In genomic region chr1:72720115-72720725, GRCm38 (mm10) we compare ENCODE assay signal across 17 mouse cellular contexts. TPM values are rescaled to one million over a fixed set of nuclear protein-coding genes. Genes with fewer than 3 reads are reported as not detected.
A peak's percentile ranks its signal among the peaks of the same experiment; 100 is the strongest.
DNase-seq lines count a peak whose midpoint lies in the region; ATAC-seq lines count a peak whose summit lies in the region.
"Had no signal": no experiment of that assay in that cellular context is flagged by ENCODE, and none has a peak within 500 bp of the region (broad histone marks: within the 10 kb centered on the region; RNA-seq: fewer than 3 reads in every experiment).

No protein-coding gene starts in this region.

- ATAC-seq in hindbrain, embryonic 15.5 days (ENCODE audit: low FRiP score, low read depth) = peak; percentile 77
- ATAC-seq in neural tube, embryonic 14.5 days (ENCODE audit: low read depth) = peak; percentile 81; the same call in 1 of the 2 replicates

- WGBS in embryonic facial prominence, embryonic 10.5 days = 69% methylated on average over 6 of the region's 6 CpGs
- 20% methylated on average over 6 of the region's 6 CpGs for whole genome bisulfite sequencing in hindbrain, embryonic 15.5 days
- WGBS in neural tube, embryonic 14.5 days = 18% methylated on average over 6 of the region's 6 CpGs

- intact Hi-C loops in left cerebral cortex, postnatal 4 days (cut with DNase I) = no loop called here

- H3K4me2 ChIP-seq in hindbrain, embryonic 15.5 days = no peak overlapping the region
- no peak overlapping the region for H3K4me2 ChIP-seq in neural tube, embryonic 14.5 days (ENCODE audit: low read depth, low read length)
- H3K4me2 ChIP-seq: limb, embryonic 13.5 days had no signal

- peaks cover 35% of the 10 kb centered on the region for H3K36me3 ChIP-seq in embryonic facial prominence, embryonic 10.5 days (replicated peaks)
- peaks cover 8% of the 10 kb centered on the region for H3K36me3 ChIP-seq in hindbrain, embryonic 15.5 days
- 0 out of 2 replicates have a peak, but pooled peaks cover 6% of the 10 kb centered on the region for H3K36me3 ChIP-seq in neural tube, embryonic 14.5 days (ENCODE audit: control insufficient read depth, insufficient read depth, low read length)

- DNase-seq in left cerebral cortex, postnatal 4 days = peak; percentile 78
- DNase-seq in left cerebral cortex, adult 18-20 months (ENCODE audit: low spot score in 2 of 2) = no peak
- DNase-seq in embryonic facial prominence, embryonic 10.5 days (ENCODE audit: low spot score) = no peak
- no peak for DNase-seq in spleen, postnatal 36 days (ENCODE audit: low spot score in 2 of 2)
- no peak for DNase-seq in adipocyte (ENCODE audit: low spot score)
- DNase-seq: cerebellum, adult 2 months had no signal

- H3K4me1 ChIP-seq in embryonic facial prominence, embryonic 10.5 days = peaks cover 11% of the 10 kb centered on the region
- H3K4me1 ChIP-seq in hindbrain, embryonic 15.5 days (replicated peaks) = no peaks in the 10 kb centered on the region
- H3K4me1 ChIP-seq in neural tube, embryonic 14.5 days (ENCODE audit: control insufficient read depth, insufficient read depth, low read length) = no peaks in the 10 kb centered on the region
- H3K4me1 ChIP-seq: limb, embryonic 13.5 days had no signal

- H3K27me3 ChIP-seq in embryonic facial prominence, embryonic 10.5 days (replicated peaks; ENCODE audit: low read depth, poor library complexity, severe bottlenecking) = no peaks in the 10 kb centered on the region
- H3K27me3 ChIP-seq in hindbrain, embryonic 15.5 days = no peaks in the 10 kb centered on the region
- H3K27me3 ChIP-seq in neural tube, embryonic 14.5 days (ENCODE audit: control insufficient read depth, insufficient read depth, low read length) = no peaks in the 10 kb centered on the region
- H3K27me3 ChIP-seq: CH12.LX; limb, embryonic 13.5 days had no signal

- H3K27ac ChIP-seq in embryonic facial prominence, embryonic 10.5 days (replicated peaks) = 0 out of 2 replicates have a peak overlapping the region, but pooled peaks have one; percentile 46
- peak overlapping the region; percentile 49; the same call in 1 of the 2 replicates for H3K27ac ChIP-seq in hindbrain, embryonic 15.5 days (replicated peaks)
- no peak overlapping the region for H3K27ac ChIP-seq in neural tube, embryonic 14.5 days (ENCODE audit: low read depth, low read length)
- H3K27ac ChIP-seq: kidney, postnatal 0 days; limb, embryonic 13.5 days had no signal

- no peaks in the 10 kb centered on the region for H3K9me3 ChIP-seq in embryonic facial prominence, embryonic 10.5 days
- no peaks in the 10 kb centered on the region for H3K9me3 ChIP-seq in hindbrain, embryonic 15.5 days
- H3K9me3 ChIP-seq in neural tube, embryonic 14.5 days (ENCODE audit: control insufficient read depth, low read length) = no peaks in the 10 kb centered on the region
- H3K9me3 ChIP-seq: limb, embryonic 13.5 days had no signal

- no peak overlapping the region for H3K9ac ChIP-seq in hindbrain, embryonic 15.5 days
- H3K9ac ChIP-seq in neural tube, embryonic 14.5 days (replicated peaks; ENCODE audit: low read depth, low read length) = no peak overlapping the region
- H3K9ac ChIP-seq: limb, embryonic 13.5 days had no signal

- H3K4me3 ChIP-seq in embryonic facial prominence, embryonic 10.5 days = no peak overlapping the region
- no peak overlapping the region for H3K4me3 ChIP-seq in hindbrain, embryonic 15.5 days
- no peak overlapping the region for H3K4me3 ChIP-seq in neural tube, embryonic 14.5 days (ENCODE audit: low read depth, low read length)
- H3K4me3 ChIP-seq: limb, embryonic 13.5 days had no signal

RNA-seq across cellular contexts. Expression of gene Rpl37a, which starts 9.1 kb away (rescaled TPM):
- total RNA-seq in left cerebral cortex, postnatal 4 days (2021) = 100 to 1,000 TPM; 775 to 782 TPM
- total RNA-seq in left cerebral cortex, adult 18-20 months (2021) = 100 to 1,000 TPM; 593 to 647 TPM
- polyA plus RNA-seq in embryonic facial prominence, embryonic 10.5 days (2016; fragmentation: Nextera tagmentation; extraction: Ambion mirVana) = 1,442 and 1,468 TPM in 2 replicates
- polyA plus RNA-seq in hindbrain, embryonic 15.5 days (2015; fragmentation: Nextera tagmentation; extraction: Ambion mirVana) = 919 and 1,034 TPM in 2 replicates
- polyA plus RNA-seq in neural tube, embryonic 14.5 days (2014; fragmentation: Nextera tagmentation; extraction: Ambion mirVana) = 1,040 and 1,059 TPM in 2 replicates

RNA-seq across cellular contexts. Expression of gene Ankar, which starts 19.8 kb away (rescaled TPM):
- total RNA-seq in left cerebral cortex, postnatal 4 days (2021) = not detected
- total RNA-seq in left cerebral cortex, adult 18-20 months (2021) = not detected
- polyA plus RNA-seq in embryonic facial prominence, embryonic 10.5 days (2016; fragmentation: Nextera tagmentation; extraction: Ambion mirVana) = not detected in 2 replicates
- not detected in 2 replicates for polyA plus RNA-seq in hindbrain, embryonic 15.5 days (2015; fragmentation: Nextera tagmentation; extraction: Ambion mirVana)
- polyA plus RNA-seq in neural tube, embryonic 14.5 days (2014; fragmentation: Nextera tagmentation; extraction: Ambion mirVana) = not detected in 2 replicates
- total RNA-seq: adrenal gland, postnatal 4 days; CH12.LX; heart, adult 8-10 months; hematopoietic stem cell, adult 5-6 weeks; layer of hippocampus, postnatal 25 days had no signal
- polyA plus RNA-seq: cerebellum, adult 2 months; embryonic facial prominence, embryonic 14.5 days; kidney, postnatal 0 days; limb, embryonic 13.5 days; lung, embryonic 16.5 days had no signal
